Mouse (Mus musculus) NIH3T3 (cell line): ENCODE measurements at regions not wholly inside any gene's neighbourhood (a gene's known extent, or its start where the extent isn't known, plus 50 kb on each side); places are given as distances from the start of the nearest gene placed in this dataset.

ENCODE experiments used
- DNase-seq: peaks from one replicate; pipeline ENCODE4 v3.0.0-alpha.2; 2012; ENCODE audit warnings: low read depth

- DNase-seq = no peak
Measured at GRCm38 (mm10) chr9:101807249-101807648, 54.4 kb upstream of the 9630041A04Rik start.

GRCm38 (mm10) chr9:101796718-101797117 lies 64.9 kb upstream of the 9630041A04Rik start:
- DNase-seq = no peak

GRCm38 (mm10) chr9:101796063-101796462 lies 65.6 kb upstream of the 9630041A04Rik start:
- no peak for DNase-seq

GRCm38 (mm10) chr9:101795436-101795835 lies 66.2 kb upstream of the 9630041A04Rik start:
- no peak for DNase-seq

- DNase-seq = no peak
Measured at GRCm38 (mm10) chr9:101790936-101791335, 70.7 kb upstream of the 9630041A04Rik start.

GRCm38 (mm10) chr9:101740949-101741605 lies 120.6 kb upstream of the 9630041A04Rik start:
- no peak for DNase-seq

- no peak for DNase-seq
Measured at GRCm38 (mm10) chr9:101739322-101739721, 122.3 kb upstream of the 9630041A04Rik start.

GRCm38 (mm10) chr9:101734271-101734670 lies 127.4 kb upstream of the 9630041A04Rik start:
- DNase-seq = no peak

GRCm38 (mm10) chr9:101733611-101734225 lies 127.9 kb upstream of the 9630041A04Rik start:
- no peak for DNase-seq

GRCm38 (mm10) chr9:101730136-101730535 lies 131.5 kb upstream of the 9630041A04Rik start:
- DNase-seq = no peak

- DNase-seq = no peak
Measured at GRCm38 (mm10) chr9:101717911-101718310, 143.7 kb upstream of the 9630041A04Rik start.

- no peak for DNase-seq
Measured at GRCm38 (mm10) chr9:101716326-101716725, 145.3 kb upstream of the 9630041A04Rik start.

GRCm38 (mm10) chr9:101714805-101715204 lies 146.8 kb upstream of the 9630041A04Rik start:
- DNase-seq = no peak

- no peak for DNase-seq
Measured at GRCm38 (mm10) chr9:101710611-101711071, 151.0 kb upstream of the 9630041A04Rik start.

- no peak for DNase-seq
Measured at GRCm38 (mm10) chr9:101700368-101700767, 161.3 kb upstream of the 9630041A04Rik start.

- no peak for DNase-seq
Measured at GRCm38 (mm10) chr9:101694054-101694453, 167.6 kb upstream of the 9630041A04Rik start.

- DNase-seq = no peak
Measured at GRCm38 (mm10) chr9:101691336-101691735, 170.3 kb upstream of the 9630041A04Rik start.

GRCm38 (mm10) chr9:101690916-101691315 lies 170.7 kb upstream of the 9630041A04Rik start:
- DNase-seq = no peak

- DNase-seq = no peak
Measured at GRCm38 (mm10) chr9:101690402-101690861, 171.2 kb upstream of the 9630041A04Rik start.

GRCm38 (mm10) chr9:101689532-101690401 lies 171.9 kb upstream of the 9630041A04Rik start:
- DNase-seq = peak; percentile 73

- no peak for DNase-seq
Measured at GRCm38 (mm10) chr9:101687226-101687625, 174.4 kb upstream of the 9630041A04Rik start.

GRCm38 (mm10) chr9:101677563-101677962 lies 184.1 kb upstream of the 9630041A04Rik start:
- no peak for DNase-seq
